Mouse (Mus musculus) hematopoietic multipotent progenitor cell, adult 10-12 weeks (in vitro differentiated cells): ENCODE results near the gene Plxnb1. TPM values are rescaled to one million over a fixed set of nuclear protein-coding genes. Genes with fewer than 3 reads are reported as not detected.

Experiments
- polyA plus RNA-seq: library from polyadenylated mRNA; stranded (reverse); fragments of >175 nt; gene quantifications from 2 replicates; pipeline ENCODE4 v1.2.3, GENCODE M21; 2012; ENCODE audit warnings: low replicate concordance

Plxnb1 gene
- polyA plus RNA-seq: 0.72 and 1.0 TPM in 2 replicates

GRCm38 (mm10) chr9:109095137-109095982, at the start of gene Plxnb1:
Plxnb1 (plus strand) TSS chr9:109095389.

GRCm38 (mm10) chr9:109059136-109059903, 35.9 kb upstream of the Plxnb1 start, which contains the start of gene Trex1:
Trex1 (minus strand) TSS chr9:109059734.

GRCm38 (mm10) chr9:109073661-109074573, 21.3 kb upstream of the Plxnb1 start, which contains the start of gene Atrip:
Atrip (minus strand) TSS chr9:109074124.

DNA sequence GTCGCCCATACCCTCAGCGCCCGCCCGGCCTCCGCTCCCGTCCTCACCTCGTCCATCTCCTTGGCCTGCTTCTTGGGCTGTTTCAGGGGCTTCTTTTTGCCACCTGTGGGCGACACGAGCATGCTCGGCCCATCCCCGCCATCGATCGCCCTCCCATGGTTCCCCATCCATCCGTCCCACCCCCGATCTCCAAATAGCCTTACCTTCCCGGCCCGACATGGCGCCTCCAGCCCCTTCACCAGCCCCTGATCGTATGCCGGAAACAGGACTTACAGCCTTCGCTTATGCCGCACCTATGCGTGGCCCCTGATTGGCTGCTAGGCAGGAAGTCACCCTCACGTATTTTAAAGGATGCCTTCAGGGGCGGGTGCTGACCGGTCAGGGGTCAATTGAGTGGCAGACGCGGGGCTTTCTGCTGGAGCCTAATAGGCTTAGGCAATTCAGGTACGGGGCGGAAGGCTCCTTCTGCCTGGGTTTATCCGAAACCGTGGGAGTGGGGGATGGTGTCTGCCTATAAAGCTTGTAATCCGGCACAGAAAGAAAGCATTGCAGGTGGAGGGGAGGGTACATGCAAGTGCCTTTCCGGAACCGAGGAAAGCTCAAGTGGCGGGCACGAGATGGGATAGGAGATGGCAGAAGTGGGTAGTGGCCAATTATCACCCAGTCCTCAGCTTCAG, 12.9 kb upstream of the Plxnb1 start, which contains the start of the genes Ccdc51 and Tma7:
Gene Ccdc51 (plus strand): TSS at position 370 of the 677 bp plus-strand sequence.
Gene Tma7 (minus strand): TSS at position 464 of the 677 bp plus-strand sequence.

GRCm38 (mm10) chr9:109161941-109162340, 66.8 kb downstream of the Plxnb1 start, which contains the start of gene Fbxw21:
Fbxw21 (minus strand) TSS chr9:109162041.

Other genes with a start within 250 kb of the Plxnb1 start
- 8.3 and 17.4 TPM in 2 replicates for gene Slc26a6, start 242.1 kb upstream of the Plxnb1 start, polyA plus RNA-seq
- gene Tmem89, start 180.8 kb upstream of the Plxnb1 start, polyA plus RNA-seq: 0.17 TPM in 1 of 2 replicates, not detected in the other
- 196 and 270 TPM in 2 replicates for gene Uqcrc1, start 158.8 kb upstream of the Plxnb1 start, polyA plus RNA-seq
- gene Col7a1, start 141.8 kb upstream of the Plxnb1 start, polyA plus RNA-seq: 1.7 and 2.2 TPM in 2 replicates
- not detected in 2 replicates for gene Ucn2, start 109.4 kb upstream of the Plxnb1 start, polyA plus RNA-seq
- gene Pfkfb4, start 103.6 kb upstream of the Plxnb1 start, polyA plus RNA-seq: 7.4 and 9.8 TPM in 2 replicates
- 8,045 and 8,374 TPM in 2 replicates for gene Shisa5, start 56.8 kb upstream of the Plxnb1 start, polyA plus RNA-seq
- 33.0 and 72.5 TPM in 2 replicates for gene Trex1, start 35.7 kb upstream of the Plxnb1 start, polyA plus RNA-seq
- gene Atrip, start 21.3 kb upstream of the Plxnb1 start, polyA plus RNA-seq: 5.7 and 7.8 TPM in 2 replicates
- 3.9 and 5.3 TPM in 2 replicates for gene Ccdc51, start 12.9 kb upstream of the Plxnb1 start, polyA plus RNA-seq
- 162 and 298 TPM in 2 replicates for gene Tma7, start 12.8 kb upstream of the Plxnb1 start, polyA plus RNA-seq
- gene Fbxw21, start 66.7 kb downstream of the Plxnb1 start, polyA plus RNA-seq: not detected in 2 replicates
- gene Fbxw13, start 100.6 kb downstream of the Plxnb1 start, polyA plus RNA-seq: 0.08 and 0.41 TPM in 2 replicates
- gene Fbxw20, start 139.4 kb downstream of the Plxnb1 start, polyA plus RNA-seq: not detected in 2 replicates
- gene Fbxw14, start 192.3 kb downstream of the Plxnb1 start, polyA plus RNA-seq: not detected in 2 replicates
- not detected in 2 replicates for gene Fbxw28, start 244.3 kb downstream of the Plxnb1 start, polyA plus RNA-seq